Mouse (Mus musculus) monocyte, adult 5-6 weeks (primary cell): Measurements from ENCODE around the gene Best2. TPM values are rescaled to one million over a fixed set of nuclear protein-coding genes. Genes with fewer than 3 reads are reported as not detected.

Experiments
- ATAC-seq: fragments of 153-309, 156-312 bp; replicated peaks from 2 replicates; pipeline ENCODE4 v1.8.0; 2017; ENCODE audit warnings: mild to moderate bottlenecking; ENCODE audit not compliant: low TSS enrichment, insufficient number of reproducible peaks, severe bottlenecking, poor library complexity, low FRiP score
- total RNA-seq: library from RNA; stranded (forward); fragments of 200-1000, 200-491, 200-594 nt; gene quantifications from 3 replicates; pipeline ENCODE4 v1.2.3, GENCODE M21; 2017

Best2 gene
- not detected in 3 replicates for total RNA-seq

DNA sequence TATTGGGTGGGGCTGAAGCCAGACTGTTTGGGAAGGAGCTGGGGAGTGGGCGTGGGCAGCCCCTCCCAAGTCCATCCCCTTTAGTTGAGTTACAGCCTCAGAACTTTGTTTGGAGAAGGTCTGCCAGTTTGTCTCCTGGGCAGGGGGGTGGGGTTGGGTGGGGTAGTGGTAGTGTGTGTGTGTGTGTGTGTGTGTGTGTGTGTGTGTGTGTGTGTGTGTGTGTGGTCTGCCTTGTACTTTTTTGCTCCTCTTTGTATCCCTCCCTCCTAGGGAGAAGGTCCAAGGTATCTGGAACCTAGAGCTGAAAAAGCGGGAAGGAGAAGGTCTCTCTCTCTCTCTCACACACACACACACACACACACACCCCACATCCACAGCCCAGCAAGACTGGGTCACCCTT lies at the start of gene Best2:
Gene Best2 (minus strand): TSS at position 101 of the 400 bp plus-strand sequence.
- no peak for ATAC-seq

GRCm38 (mm10) chr8:85062603-85063002 lies 48.3 kb upstream of the Best2 start:
- ATAC-seq: no peak

- peak; percentile 91 for ATAC-seq
Observed at GRCm38 (mm10) chr8:85059879-85060616, 45.7 kb upstream of the Best2 start, which contains the start of gene Fbxw9. Fbxw9 (plus strand) TSS chr8:85060055.

GRCm38 (mm10) chr8:85057367-85057766 lies 43.0 kb upstream of the Best2 start:
- ATAC-seq: no peak

DNA sequence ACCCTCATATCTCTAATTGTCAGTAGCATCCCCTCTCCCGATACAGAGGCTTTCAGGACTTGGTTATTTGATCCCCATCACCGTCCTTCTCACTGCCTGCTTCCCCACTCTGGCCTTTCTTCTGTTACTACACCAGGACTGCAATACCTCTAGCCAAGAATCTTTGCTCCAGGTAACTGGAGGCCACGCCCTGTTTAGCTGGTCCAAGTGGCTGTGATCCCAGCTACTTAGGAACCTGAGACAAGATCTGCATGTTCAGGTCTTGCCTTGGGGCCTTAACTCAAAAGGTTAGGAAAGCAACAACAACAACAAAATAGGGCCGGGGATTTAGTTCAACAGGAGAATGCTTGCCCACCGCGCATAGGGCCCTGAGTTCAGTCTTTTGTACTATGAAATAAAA lies 29.3 kb upstream of the Best2 start:
- ATAC-seq: no peak

DNA sequence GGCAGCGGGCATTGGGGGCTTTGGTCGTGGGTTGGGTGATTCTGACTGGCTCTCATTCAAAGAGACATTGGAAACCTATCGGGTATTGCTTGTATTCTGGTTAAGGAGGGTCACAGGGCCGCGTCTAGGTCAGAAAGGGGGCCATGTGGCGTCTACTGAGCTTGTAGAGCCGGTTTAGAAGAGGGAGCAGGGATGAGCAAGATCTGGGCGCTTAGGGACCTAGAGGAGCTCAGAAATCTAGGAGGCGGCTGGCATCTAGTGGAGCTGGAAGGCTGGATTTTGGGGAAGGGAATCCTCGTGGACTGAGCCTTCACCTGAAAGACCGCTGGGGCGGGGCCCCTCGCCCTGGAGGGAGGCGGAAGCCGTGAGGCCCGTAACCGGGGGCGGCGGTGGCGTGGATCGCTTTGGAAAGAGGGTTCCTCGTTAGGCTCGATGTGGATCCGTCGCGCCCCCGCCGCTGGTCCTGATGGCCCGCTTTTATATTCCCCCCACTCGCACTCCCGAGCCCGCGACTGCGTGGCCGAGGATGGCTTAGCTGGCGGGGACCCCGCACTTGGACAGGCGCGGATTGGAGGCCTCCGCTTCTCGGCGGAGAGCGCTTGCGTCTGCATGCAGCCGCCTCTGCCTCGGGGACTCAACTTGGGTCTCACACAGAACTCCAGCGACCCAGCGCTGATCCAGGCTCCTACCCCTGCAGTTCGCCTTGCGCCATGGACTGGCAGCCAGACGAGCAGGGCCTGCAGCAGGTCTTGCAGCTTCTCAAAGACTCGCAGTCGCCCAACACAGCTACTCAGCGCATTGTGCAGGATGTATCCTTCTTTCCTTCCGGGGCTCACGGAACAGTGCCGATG lies 23.6 kb upstream of the Best2 start:
- ATAC-seq: no peak

DNA sequence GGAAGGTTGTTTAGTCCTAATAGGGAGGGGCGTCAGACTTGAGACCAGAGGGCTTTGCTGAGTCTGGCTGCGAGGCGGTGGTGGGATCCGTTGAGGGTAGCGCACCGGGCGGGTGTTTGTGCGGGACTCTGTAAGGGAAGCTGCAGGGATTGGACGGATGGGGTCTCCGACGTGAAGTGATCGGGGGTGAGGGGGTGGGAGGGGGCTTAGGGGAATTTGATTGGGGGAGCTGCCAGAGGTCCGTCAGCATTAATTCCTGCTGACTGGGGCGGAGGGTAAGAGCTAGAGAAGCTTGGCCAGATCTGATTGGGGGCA lies 23.0 kb upstream of the Best2 start:
- ATAC-seq: no peak

GRCm38 (mm10) chr8:85036718-85037365 lies 22.5 kb upstream of the Best2 start, which contains the start of gene Tnpo2:
Tnpo2 (plus strand) TSS chr8:85036915.
- ATAC-seq: peak; percentile 89

DNA sequence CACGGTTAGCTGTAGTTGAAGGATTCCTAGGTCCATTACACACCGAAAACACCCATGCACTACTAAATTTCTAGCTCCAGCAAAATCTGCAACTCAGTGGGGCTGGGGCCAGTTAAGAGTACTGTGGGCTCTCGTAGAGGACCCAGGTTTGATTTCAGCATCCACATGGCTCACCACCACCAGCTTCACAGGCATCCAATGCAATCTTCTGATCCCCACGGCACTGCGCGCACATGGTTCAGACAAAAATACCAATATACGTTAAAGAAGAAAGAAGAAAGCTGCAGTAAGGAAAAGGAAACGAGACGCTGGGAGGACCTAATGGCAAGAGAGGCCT lies 22.0 kb upstream of the Best2 start:
- no peak for ATAC-seq

- no peak for ATAC-seq
Observed at GRCm38 (mm10) chr8:85035728-85036310, 21.5 kb upstream of the Best2 start.

DNA sequence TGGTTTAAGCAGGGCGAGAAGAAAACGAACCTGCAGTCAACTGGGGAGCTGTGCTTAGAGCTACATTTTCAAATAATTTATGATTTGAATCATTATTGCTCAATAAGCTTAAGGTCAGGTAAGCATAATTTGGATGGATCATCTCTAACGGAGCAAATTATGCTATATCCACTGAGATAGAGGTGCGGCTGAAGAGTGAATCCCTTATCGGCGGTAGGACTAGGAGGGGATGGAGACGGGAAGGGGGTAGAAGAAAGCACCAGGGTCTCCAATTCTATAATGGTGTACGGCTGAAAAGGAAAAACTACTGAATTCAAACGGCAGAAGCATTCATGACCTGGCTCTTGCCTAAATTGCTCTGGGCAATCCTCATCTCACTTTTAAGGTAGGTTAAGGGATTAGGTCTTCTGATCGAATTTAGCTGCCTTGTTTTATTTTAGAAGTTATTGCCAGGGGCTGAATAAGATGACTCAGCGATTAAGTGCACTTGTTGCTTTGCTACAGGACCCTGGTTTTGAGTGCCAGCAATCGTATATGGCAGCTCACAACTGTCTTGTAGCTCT lies 20.9 kb upstream of the Best2 start:
- ATAC-seq: no peak

DNA sequence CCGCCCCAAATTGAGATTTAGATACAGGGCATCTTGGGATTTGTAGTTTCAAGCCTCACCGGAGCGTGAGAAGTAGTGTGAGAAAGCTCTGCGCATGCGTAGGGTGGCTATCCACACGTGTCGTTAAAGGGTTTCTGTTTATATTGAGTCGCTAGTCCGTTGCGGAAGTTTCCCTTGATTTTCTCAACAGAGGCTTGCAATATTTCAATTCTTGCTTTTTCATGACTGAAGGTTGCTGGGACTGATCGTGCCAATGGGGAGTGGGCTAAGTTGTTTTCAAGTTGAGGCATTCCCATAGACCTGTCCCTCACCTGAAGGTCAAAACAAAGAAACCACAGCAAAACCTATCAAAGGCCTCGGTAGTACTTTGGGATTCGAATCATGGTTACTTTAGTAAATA lies 20.4 kb upstream of the Best2 start:
- peak; percentile 62; the same call in 1 of the 2 replicates for ATAC-seq

DNA sequence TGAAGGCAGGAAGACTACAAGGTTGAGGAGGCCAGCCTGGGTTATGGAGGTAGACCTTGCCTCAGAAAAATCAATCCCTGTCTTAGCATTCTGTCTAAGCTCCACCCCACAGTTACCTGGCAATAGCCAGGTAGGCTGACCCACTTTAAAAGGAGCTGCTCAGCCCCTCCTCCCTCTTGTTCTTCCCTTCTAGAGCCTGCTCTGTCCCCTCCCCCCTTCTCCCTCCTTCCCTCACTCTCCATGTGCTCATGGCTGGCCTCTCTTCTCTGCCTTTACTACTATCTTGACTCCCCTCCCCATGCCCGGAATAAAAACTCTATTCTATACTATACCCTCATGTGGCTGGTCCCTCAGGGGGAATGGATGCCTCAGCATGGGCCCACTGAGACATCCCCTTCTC lies 19.5 kb upstream of the Best2 start:
- ATAC-seq: no peak

DNA sequence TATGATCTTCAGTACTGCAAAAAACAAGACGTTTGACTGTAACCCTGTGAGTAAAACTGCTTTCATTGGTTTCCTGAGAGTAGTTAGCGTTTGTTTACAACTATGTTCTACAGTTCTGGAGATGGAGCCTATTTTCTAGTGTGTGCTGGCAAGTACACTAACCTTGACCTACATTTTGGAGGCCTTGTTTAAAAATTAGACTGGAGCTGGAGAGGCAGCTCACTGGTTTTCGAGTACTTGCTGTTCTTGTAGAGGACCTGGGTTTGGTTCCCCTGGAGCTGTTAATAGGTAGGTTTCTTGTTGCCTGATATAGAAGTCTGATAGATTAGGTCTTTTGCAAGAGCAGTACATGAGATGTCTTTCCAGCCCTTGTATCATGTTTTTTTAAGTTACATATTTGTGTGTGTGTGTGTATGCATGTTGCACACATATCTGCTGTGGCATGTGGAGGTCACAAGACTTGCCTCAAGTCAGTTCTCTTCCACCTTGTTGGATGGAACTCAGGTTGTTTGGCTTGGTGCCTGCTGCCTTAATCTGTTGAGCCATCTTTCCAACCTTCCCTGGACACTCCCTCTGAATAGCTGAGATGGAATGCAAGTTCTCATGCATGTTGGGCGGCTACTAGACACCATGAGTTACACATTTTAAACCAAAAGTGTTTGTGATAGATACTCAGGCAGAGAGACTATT lies 18.4 kb upstream of the Best2 start:
- no peak for ATAC-seq

DNA sequence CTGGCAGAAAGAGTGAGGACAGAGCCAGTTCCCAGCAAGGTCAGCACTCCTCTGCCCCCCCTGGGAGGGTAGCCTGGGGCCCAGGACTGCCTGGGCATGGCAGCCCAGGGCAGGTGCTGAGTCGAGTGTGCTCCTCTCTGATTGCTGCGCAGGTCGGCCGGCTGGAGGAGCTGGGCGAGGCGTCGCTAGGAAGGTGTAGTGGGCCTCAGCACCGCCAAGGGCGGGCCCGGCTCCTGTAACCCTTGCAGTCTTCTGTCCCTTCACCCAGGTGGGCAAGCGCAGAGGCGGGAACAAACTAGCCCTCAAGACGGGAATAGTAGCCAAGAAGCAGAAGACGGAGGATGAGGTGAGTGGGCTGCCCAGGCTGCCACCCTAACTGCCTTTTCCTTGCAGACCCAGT lies 14.9 kb upstream of the Best2 start:
- no peak for ATAC-seq

GRCm38 (mm10) chr8:85027922-85028321 lies 13.6 kb upstream of the Best2 start:
- no peak for ATAC-seq

GRCm38 (mm10) chr8:85027516-85027855 lies 13.2 kb upstream of the Best2 start:
- ATAC-seq: no peak

DNA sequence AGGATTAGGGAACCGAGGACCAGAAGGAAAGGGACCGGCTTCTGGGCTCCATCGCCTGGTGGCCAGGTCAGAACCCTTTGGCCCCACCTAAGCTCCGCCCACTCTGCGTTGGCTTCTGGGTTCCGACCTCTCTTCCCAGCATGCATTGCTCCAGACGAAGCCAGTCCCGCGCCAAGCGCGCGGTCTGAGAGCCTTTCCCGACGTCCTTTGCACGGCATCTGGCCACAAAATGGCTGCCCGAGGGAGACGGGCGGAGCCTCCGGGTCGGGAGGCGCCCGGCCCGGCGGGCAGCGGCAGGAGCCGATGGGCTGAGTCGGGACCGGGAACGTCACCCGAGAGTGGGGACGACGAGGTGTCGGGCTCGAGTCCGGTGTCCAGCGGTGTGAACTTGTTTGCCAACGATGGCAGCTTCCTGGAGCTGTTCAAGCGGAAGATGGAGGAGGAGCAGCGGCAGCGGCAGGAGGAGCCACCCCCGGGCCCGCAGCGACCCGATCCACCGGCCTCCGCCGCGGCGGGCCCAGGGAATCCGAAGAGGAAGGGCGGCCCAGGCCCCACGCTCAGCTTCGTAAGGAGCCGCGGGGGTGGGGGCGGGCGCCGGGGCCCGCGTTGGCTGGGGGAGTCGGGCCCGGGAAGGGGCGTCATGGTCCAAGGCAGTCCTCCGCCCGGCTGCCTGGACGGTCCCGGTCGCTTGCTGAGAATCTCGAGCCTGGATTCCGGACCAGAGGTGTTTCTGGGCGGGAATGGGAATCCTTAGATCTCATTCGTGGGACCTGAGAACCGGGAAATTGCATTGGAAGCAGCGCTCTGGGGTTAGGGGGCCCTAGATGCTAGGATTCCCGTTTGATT lies 12.6 kb upstream of the Best2 start, which contains the start of gene Trir:
Gene Trir (plus strand): TSS at position 154 of the 846 bp plus-strand sequence.
- peak; percentile 88 for ATAC-seq
